Mouse (Mus musculus): ENCODE results near the gene Hbs1l. TPM values are rescaled to one million over a fixed set of nuclear protein-coding genes. Genes with fewer than 3 reads are reported as not detected.

Gene Hbs1l
- total RNA-seq, 2 experiments from 2014 or later: 86.4 to 87.6 TPM

DNA sequence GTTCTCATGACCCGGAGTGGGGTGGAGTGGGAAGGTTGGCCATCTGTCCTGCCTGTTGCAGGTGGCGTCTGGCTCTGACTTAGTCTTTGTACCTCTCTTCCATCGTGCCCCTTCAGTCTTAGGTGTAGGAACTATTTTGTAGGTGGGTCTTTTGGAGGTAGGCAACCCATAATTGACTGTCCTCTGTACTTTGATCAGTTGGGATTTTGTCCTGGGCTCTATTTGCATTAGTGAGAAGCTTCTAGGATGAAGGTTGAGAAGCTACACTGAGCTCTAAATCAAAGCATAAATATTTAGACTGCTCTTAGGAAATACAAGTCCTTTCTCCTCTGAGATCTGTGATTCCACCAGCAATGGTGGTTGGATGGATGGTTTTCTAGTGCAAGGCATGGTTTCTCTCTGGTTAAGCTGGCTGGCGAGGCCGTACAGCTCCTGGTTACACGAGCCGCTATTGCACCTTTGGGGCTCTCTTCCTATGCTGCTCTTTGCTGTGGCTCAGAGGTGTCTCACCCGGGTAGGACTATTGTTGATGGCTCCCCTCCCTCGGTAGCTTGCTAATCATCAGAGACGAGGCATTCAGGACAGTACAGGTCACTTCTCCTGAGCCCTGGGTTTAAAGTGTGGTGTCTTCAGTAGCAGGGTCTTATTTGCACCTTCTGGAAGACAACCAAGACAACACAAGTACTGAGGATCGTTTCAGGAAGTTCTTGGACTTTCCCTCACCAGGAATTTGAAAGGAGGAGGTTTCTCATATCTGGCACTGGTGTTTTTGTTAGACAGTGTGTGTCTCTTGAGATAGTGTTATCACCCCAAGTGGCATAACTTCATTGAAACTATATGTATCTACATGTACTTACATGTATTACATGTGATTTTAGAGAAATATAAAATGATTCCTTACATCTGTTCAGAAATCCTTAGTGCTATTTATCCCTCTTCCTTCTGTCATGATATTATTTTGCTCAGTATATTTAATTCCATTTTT lies 55.0 kb downstream of the Hbs1l start:
- intact Hi-C loops (cut with DNase I): no loop called here
- no peak for DNase-seq (ENCODE audit: extremely low spot score in 1 of 2, low spot score in 2 of 2)

DNA sequence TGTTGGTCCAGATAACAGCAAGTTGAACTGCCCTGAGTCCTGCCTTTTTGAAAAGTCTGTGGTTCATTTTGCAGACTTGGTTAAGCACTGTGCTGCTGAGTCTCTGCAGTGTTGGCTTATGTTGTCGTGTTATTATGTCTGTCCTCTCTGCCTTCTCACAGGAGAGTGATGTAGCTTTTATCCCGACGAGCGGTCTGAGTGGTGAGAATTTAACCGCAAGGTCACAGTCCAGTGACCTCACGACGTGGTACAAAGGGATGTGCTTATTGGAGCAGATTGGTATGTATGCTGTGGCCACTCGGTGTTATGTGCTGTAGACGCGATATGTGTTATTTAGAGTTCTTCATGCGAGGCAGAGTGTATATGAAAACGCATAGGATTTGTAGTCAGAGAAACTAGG lies 56.0 kb downstream of the Hbs1l start:
- DNase-seq (ENCODE audit: extremely low spot score in 1 of 2, low spot score in 2 of 2): no peak
- intact Hi-C loops (cut with DNase I): no loop called here

DNA sequence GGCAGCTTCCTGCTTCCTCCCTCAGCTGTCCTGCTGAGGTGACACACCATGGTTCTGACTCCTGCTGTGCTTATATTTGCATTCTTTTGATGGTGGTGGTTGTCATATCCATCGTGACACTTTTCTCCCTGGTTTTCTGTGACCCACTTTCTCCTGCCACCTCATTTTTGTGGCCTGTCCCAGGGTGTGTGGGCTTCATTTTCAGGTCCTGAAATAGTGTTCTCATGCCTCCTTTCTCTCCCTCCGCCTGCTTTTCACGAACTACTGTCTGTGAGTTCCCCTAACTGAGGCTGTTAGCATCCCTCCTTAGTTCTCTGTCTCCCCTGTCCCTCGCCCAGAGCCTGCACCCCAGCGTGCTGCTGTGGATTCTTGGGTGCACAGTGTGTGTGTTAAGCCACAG lies 58.1 kb downstream of the Hbs1l start:
- intact Hi-C loops (cut with DNase I): no loop called here
- DNase-seq (ENCODE audit: extremely low spot score in 1 of 2, low spot score in 2 of 2): no peak

GRCm38 (mm10) chr10:21354506-21354905 lies 58.7 kb downstream of the Hbs1l start:
- intact Hi-C loops (cut with DNase I): no loop called here
- DNase-seq (ENCODE audit: extremely low spot score in 1 of 2, low spot score in 2 of 2): no peak

GRCm38 (mm10) chr10:21357986-21358385 lies 62.2 kb downstream of the Hbs1l start:
- no peak for DNase-seq (ENCODE audit: extremely low spot score in 1 of 2, low spot score in 2 of 2)
- intact Hi-C loops (cut with DNase I): no loop called here

DNA sequence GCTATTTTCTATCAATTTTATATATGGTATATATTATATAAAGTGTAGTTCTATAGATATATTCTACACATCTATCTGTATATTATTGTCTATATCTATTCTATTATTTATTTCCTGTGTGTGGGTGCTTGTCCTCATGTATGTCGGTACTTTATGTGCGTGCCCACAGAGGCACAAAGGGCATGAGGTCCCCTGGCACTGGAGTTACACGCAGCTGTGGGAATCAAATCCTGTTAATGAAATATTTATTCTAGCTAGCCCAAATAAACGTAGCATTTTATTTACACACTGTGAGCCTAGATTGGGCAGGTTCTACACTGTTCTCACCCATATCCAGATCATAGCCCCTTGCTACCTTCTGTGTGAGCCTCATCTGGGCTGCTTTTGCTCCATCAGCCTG lies 63.3 kb downstream of the Hbs1l start:
- intact Hi-C loops (cut with DNase I): no loop called here
- DNase-seq (ENCODE audit: extremely low spot score in 1 of 2, low spot score in 2 of 2): no peak

DNA sequence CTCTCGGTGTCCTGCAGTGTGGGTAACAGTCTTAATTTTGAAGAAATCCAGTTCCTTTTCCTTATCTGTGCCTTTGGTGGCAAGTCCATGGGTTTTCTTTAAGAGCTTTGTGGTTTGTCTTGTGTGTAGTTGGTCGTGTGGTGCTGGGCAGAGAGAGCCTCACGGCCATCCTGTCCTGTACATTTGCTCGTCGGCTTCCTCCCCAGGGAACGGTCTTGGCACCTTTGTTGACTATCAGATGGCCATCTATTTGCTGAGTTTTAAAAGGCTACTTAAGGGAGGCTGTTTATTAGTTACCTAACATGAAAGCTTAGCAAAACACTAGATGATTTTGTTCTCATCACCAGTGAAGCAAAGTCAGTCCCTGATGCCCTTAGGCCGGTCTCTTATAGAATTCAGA lies 66.1 kb downstream of the Hbs1l start:
- no peak for DNase-seq (ENCODE audit: extremely low spot score in 1 of 2, low spot score in 2 of 2)
- intact Hi-C loops (cut with DNase I): no loop called here

DNA sequence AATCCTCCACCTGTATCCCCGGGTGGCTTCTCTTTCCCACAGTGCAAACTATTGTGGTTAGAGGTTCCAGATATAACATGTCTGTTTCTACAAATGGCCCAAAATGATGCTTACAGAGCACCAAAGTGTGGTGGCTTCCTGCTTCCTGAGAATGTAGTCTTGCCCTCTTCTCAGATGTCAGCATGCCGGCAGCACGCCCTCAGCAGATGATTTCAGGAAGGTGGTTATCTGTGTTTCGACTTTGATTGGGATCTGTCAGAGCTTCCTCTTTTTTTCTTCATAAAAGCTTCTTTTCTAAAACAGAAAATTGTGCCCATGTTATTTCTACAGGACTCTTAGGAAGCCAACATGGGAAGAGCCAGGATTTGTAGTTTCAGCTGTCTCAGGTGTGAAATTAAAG lies 67.5 kb downstream of the Hbs1l start:
- intact Hi-C loops (cut with DNase I): no loop called here
- DNase-seq (ENCODE audit: extremely low spot score in 1 of 2, low spot score in 2 of 2): no peak

DNA sequence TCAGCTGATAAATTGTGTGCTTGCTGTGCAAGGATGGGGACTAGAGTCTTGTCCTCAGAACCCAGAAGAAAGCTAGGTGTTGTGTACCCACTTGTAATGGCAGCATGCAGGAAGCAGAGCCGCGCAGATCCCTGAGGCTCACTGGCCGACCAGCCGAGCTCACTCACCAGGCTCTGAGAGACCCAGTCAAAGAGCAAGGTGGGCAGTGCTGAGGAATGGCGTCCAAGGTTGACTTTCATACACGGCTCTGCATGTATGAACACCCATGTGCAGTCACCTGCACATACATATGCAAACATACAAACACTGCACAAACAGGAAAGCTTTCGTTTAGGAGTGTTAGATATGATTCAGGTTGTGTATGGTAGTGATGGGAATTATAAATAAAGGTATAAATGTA lies 69.2 kb downstream of the Hbs1l start:
- no peak for DNase-seq (ENCODE audit: extremely low spot score in 1 of 2, low spot score in 2 of 2)
- intact Hi-C loops (cut with DNase I): no loop called here

DNA sequence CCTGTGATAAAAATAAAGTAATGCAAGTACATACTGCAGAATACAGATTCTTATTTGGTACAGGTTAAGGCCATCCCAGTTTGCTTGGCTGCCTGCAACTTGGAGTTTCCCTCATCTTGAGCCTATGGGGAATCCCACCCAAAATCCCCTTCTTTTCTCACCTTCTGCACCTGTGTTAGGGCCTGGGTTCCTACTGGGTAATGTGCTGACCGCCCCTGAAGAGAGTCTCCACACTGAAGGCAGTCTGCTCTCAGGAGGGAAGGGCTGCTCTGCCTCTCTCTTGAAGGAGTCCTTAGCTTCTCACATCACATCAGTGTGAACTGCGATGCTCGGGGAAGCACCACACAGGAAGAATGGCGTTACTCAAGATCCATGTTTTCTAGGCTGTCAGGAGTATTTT lies 70.1 kb downstream of the Hbs1l start:
- intact Hi-C loops (cut with DNase I): no loop called here
- no peak for DNase-seq (ENCODE audit: extremely low spot score in 1 of 2, low spot score in 2 of 2)

GRCm38 (mm10) chr10:21366471-21366870 lies 70.7 kb downstream of the Hbs1l start:
- intact Hi-C loops (cut with DNase I): no loop called here
- DNase-seq (ENCODE audit: extremely low spot score in 1 of 2, low spot score in 2 of 2): no peak

DNA sequence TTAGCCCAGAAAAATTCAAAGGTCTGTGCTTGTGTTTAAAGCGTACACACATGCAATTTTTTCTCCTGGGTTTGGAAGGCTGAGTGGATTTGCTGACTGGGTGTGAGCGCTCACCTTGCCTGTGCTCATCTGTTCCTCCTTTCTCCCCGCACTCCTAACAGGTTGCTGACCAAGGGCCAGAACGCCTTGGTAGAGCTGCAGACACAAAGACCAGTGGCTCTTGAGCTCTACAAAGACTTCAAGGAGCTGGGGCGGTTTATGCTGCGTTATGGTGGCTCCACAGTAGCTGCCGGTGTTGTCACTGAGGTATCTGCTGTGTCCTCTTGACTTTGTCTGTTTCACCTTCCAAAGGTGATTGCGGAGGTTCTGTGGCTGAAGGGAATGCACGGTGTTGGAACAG lies 71.7 kb downstream of the Hbs1l start:
- intact Hi-C loops (cut with DNase I): no loop called here
- no peak for DNase-seq (ENCODE audit: extremely low spot score in 1 of 2, low spot score in 2 of 2)

- intact Hi-C loops (cut with DNase I): no loop called here
- DNase-seq (ENCODE audit: extremely low spot score in 1 of 2, low spot score in 2 of 2): no peak
These were observed 73.8 kb downstream of the Hbs1l start for GRCm38 (mm10) chr10:21369586-21369985.

- DNase-seq (ENCODE audit: extremely low spot score in 1 of 2, low spot score in 2 of 2): no peak
- intact Hi-C loops (cut with DNase I): no loop called here
These were observed 76.5 kb downstream of the Hbs1l start for GRCm38 (mm10) chr10:21372271-21372670.

GRCm38 (mm10) chr10:21376682-21377473 lies 81.1 kb downstream of the Hbs1l start, which contains the start of gene Aldh8a1:
TSS of gene Aldh8a1 (plus strand) at chr10:21377291.
- intact Hi-C loops (cut with DNase I): no loop called here
- no peak for DNase-seq (ENCODE audit: extremely low spot score in 1 of 2, low spot score in 2 of 2)

DNA sequence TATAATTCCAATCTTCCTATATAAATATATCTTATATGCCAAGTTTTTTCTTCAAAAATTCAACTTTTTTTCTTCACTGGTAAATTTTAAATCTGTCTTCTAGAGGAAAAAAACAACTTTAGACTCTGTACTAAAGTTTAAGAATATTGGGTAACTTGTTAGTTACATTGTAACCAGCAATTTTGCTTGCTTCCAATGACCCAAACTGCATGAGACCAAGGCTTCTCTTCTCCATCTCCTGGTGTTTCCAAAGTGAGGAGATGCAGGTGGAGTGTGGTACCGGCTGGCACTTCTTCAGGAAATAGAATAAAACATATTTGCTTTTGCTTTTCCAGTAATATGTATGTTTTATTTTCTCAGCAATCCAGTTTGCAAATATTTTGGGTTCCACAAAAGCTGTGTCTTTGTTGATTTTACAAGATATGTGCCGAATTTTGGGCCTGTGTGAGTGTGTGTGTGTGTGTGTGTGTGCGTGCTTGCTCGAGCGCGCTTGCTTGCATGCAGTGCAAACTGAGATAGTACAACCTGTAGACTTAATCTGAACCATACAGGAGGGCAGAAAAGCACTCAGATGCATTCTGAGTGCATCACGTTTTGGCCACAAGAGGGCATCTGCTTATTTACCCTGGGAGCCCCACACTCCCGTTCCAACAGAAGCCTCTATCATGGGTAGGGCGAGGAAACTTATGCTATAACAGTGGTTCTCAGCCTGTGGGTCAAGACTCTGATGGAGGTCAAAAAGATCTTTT lies 82.6 kb downstream of the Hbs1l start:
- no peak for DNase-seq (ENCODE audit: extremely low spot score in 1 of 2, low spot score in 2 of 2)
- intact Hi-C loops (cut with DNase I): no loop called here

GRCm38 (mm10) chr10:21382914-21383313 lies 87.1 kb downstream of the Hbs1l start:
- DNase-seq (ENCODE audit: extremely low spot score in 1 of 2, low spot score in 2 of 2): peak in 1 of 2 experiments; percentile 83
- intact Hi-C loops (cut with DNase I): loop anchor here (1.0 to 10.0 kb wide), 5 partner anchors 74 to 762 kb away; partner anchors contain the start of genes E030030I06Rik and Sgk1

- no peak for DNase-seq (ENCODE audit: extremely low spot score in 1 of 2, low spot score in 2 of 2)
- intact Hi-C loops (cut with DNase I): loop anchor here (10.0 kb wide), 3 partner anchors 220 to 760 kb away; partner anchors contain the start of genes E030030I06Rik and Sgk1
These were observed 89.4 kb downstream of the Hbs1l start for GRCm38 (mm10) chr10:21385111-21385663.

DNA sequence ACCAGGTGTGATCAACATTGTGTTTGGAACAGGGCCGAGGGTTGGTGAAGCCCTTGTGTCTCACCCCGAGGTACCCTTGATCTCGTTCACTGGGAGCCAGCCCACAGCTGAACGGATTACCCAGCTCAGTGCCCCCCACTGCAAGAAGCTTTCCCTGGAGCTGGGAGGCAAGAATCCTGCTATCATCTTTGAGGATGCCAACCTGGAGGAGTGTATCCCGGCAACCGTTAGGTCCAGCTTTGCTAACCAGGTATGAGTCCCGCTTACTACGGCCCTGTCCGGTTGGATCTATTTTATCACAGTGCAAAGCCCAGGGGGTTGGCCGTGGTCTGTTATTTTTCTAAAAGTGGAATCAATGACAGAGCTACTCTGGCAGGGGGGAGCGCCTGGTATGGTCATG lies 93.3 kb downstream of the Hbs1l start:
- DNase-seq (ENCODE audit: extremely low spot score in 1 of 2, low spot score in 2 of 2): no peak
- intact Hi-C loops (cut with DNase I): loop anchor here (10.0 kb wide), 3 partner anchors 216 to 756 kb away; partner anchors contain the start of genes E030030I06Rik and Sgk1
